In genomic region chr13:21706669-21707068, GRCm38 (mm10) we compare ENCODE assay signal across 1 mouse cellular context.
TF ChIP-seq lines count a peak whose summit lies in the region.

No protein-coding gene starts in this region.

TF ChIP-seq in CH12.LX, 34 proteins besides CTCF, POLR2A, EP300 and RAD21 (continued from another document):
- TF ChIP-seq MAFK (IDR thresholded peaks at IDR 0.05; ENCODE audit: insufficient replicate concordance, low read length): peak; percentile 96
